Mouse (Mus musculus): ENCODE data around the gene Gm4070. TPM values are rescaled to one million over a fixed set of nuclear protein-coding genes. Genes with fewer than 3 reads are reported as not detected.
"Not testable (repeated sequence)": the region's sequence is repeated elsewhere in the genome, so short reads cannot be mapped to it uniquely, and the experiment has no call there.

The Gm4070 gene
- total RNA-seq (2018; cell fraction: chromatin; rRNA removed) = 100 to 1,000 TPM; 205 to 984 (median 464) TPM
- total RNA-seq (2018; cell fraction: cytosol; rRNA removed) = 100 to 1,000 TPM; 121 to 479 (median 250) TPM
- total RNA-seq (2018; cell fraction: nucleus; rRNA removed) = 100 to 1,000 TPM in 25 of 26 experiments, 10 to 100 TPM in 1; 95.2 to 844 (median 429) TPM
- polyA plus RNA-seq (2018) = 51.0 to 121 TPM (median 68.8 TPM) in 3 replicates

GRCm38 (mm10) chr7:105953812-105954211 is at the start of gene Gm4070:
Gene Gm4070 (minus strand): TSS chr7:105953967.
- H3K4me3 ChIP-seq (ENCODE audit: inconsistent target); H3K36me3 ChIP-seq (ENCODE audit: inconsistent target); H3K79me2 ChIP-seq (ENCODE audit: inconsistent target); H3K27ac ChIP-seq: not testable (repeated sequence)
- no CpG with 5 or more reads among the region's 1 CpGs for WGBS (ENCODE audit: missing documents)

GRCm38 (mm10) chr7:105954540-105954939 is 773 bp upstream of the Gm4070 start:
- H3K36me3 ChIP-seq (ENCODE audit: inconsistent target); H3K27ac ChIP-seq; H3K4me3 ChIP-seq (ENCODE audit: inconsistent target); H3K79me2 ChIP-seq (ENCODE audit: inconsistent target): not testable (repeated sequence)

- H3K4me3 ChIP-seq (ENCODE audit: inconsistent target); H3K27ac ChIP-seq; H3K36me3 ChIP-seq (ENCODE audit: inconsistent target); H3K79me2 ChIP-seq (ENCODE audit: inconsistent target): not testable (repeated sequence)
- no CpG with 5 or more reads among the region's 5 CpGs for WGBS (ENCODE audit: missing documents)
These were observed 1.4 kb downstream of the Gm4070 start for GRCm38 (mm10) chr7:105952408-105952807.

GRCm38 (mm10) chr7:105945238-105945637 is 8.5 kb downstream of the Gm4070 start:
- H3K27ac ChIP-seq; H3K4me3 ChIP-seq (ENCODE audit: inconsistent target); H3K79me2 ChIP-seq (ENCODE audit: inconsistent target); H3K36me3 ChIP-seq (ENCODE audit: inconsistent target): not testable (repeated sequence)
- no CpG with 5 or more reads among the region's 3 CpGs for WGBS (ENCODE audit: missing documents)

GRCm38 (mm10) chr7:105932132-105932531 is 21.6 kb downstream of the Gm4070 start:
- H3K36me3 ChIP-seq (ENCODE audit: inconsistent target); H3K79me2 ChIP-seq (ENCODE audit: inconsistent target); H3K4me3 ChIP-seq (ENCODE audit: inconsistent target); H3K27ac ChIP-seq: not testable (repeated sequence)
- WGBS (ENCODE audit: missing documents) = no CpG with 5 or more reads among the region's 1 CpGs

- not testable (repeated sequence) for H3K4me3 ChIP-seq (ENCODE audit: inconsistent target); H3K27ac ChIP-seq; H3K36me3 ChIP-seq (ENCODE audit: inconsistent target); H3K79me2 ChIP-seq (ENCODE audit: inconsistent target)
- WGBS (ENCODE audit: missing documents) = no CpG with 5 or more reads among the region's 2 CpGs
These were observed 70.0 kb downstream of the Gm4070 start for GRCm38 (mm10) chr7:105883588-105884336.

- WGBS (ENCODE audit: missing documents) = 100% methylated on average over 1 of the region's 2 CpGs
- H3K4me3 ChIP-seq (ENCODE audit: inconsistent target) = not testable (repeated sequence)
These were observed 73.9 kb downstream of the Gm4070 start for GRCm38 (mm10) chr7:105879717-105880484.

GRCm38 (mm10) chr7:105855718-105856560 is 97.8 kb downstream of the Gm4070 start:
- H3K36me3 ChIP-seq (ENCODE audit: inconsistent target); H3K27ac ChIP-seq; H3K79me2 ChIP-seq (ENCODE audit: inconsistent target); H3K4me3 ChIP-seq (ENCODE audit: inconsistent target): not testable (repeated sequence)
- no CpG with 5 or more reads among the region's 2 CpGs for WGBS (ENCODE audit: missing documents)

More at GRCm38 (mm10) chr7:105879717-105880484, 73.9 kb downstream of the Gm4070 start:
- not testable (repeated sequence) for H3K79me2 ChIP-seq (ENCODE audit: inconsistent target); H3K36me3 ChIP-seq (ENCODE audit: inconsistent target); H3K27ac ChIP-seq

Other genes with a start within 250 kb of the Gm4070 start
- gene Ilk, start 217.4 kb downstream of the Gm4070 start, polyA plus RNA-seq (2018) = 135 to 184 TPM (median 156 TPM) in 3 replicates
- 12.9 to 21.2 TPM (median 19.6 TPM) in 3 replicates for gene Rrp8, start 216.6 kb downstream of the Gm4070 start, polyA plus RNA-seq (2018)
- 97.6 to 148 TPM (median 122 TPM) in 3 replicates for gene Taf10, start 209.6 kb downstream of the Gm4070 start, polyA plus RNA-seq (2018)
- 285 to 456 TPM (median 392 TPM) in 3 replicates for gene Tpp1, start 201.7 kb downstream of the Gm4070 start, polyA plus RNA-seq (2018)
- gene Dchs1, start 166.3 kb downstream of the Gm4070 start, polyA plus RNA-seq (2018) = 0.27 to 1.4 TPM (median 0.47 TPM) in 3 replicates
- gene Mrpl17, start 142.9 kb downstream of the Gm4070 start, polyA plus RNA-seq (2018) = 39.9 to 175 TPM (median 79.2 TPM) in 3 replicates

Data from macrophage (primary cell).